ENCODE assay signal across 8 mouse cellular contexts in genomic region chr11:102946265-102946991, GRCm38 (mm10). TPM values are rescaled to one million over a fixed set of nuclear protein-coding genes. Genes with fewer than 3 reads are reported as not detected.
DNase-seq lines count a peak whose midpoint lies in the region; ATAC-seq and TF ChIP-seq lines count a peak whose summit lies in the region.

Gene C1ql1, minus strand, starts transcription at chr11:102946688.

- H3K9me3 ChIP-seq in hindbrain, embryonic 11.5 days (ENCODE audit: control insufficient read depth, low read length) = no peaks in the 10 kb centered on the region
- no peaks in the 10 kb centered on the region for H3K9me3 ChIP-seq in lung, embryonic 16.5 days (ENCODE audit: control insufficient read depth, low read length)

- TF ChIP-seq POLR2A in thymus, adult 2 months (IDR thresholded peaks at IDR 0.05; ENCODE audit: control insufficient read depth, extremely low read depth, insufficient read depth, low read length, poor library complexity) = no peak

- H3K27me3 ChIP-seq in hindbrain, embryonic 11.5 days (ENCODE audit: control insufficient read depth, insufficient read depth, low read length) = peaks cover 61% of the 10 kb centered on the region
- peaks cover 87% of the 10 kb centered on the region for H3K27me3 ChIP-seq in lung, embryonic 16.5 days (ENCODE audit: control insufficient read depth, insufficient read depth, low read depth, low read length)
- H3K27me3 ChIP-seq in thymus, adult 2 months (ENCODE audit: control insufficient read depth, insufficient read depth, low read length) = peaks cover 38% of the 10 kb centered on the region

- peak; percentile 96 for DNase-seq in Muller cell, postnatal 12 days (ENCODE audit: inconsistent ontology term)
- DNase-seq in cerebellum, adult 9-11 months = peak; percentile 34
- DNase-seq in forelimb bud, embryonic 11.5 days (ENCODE audit: low read depth, low spot score) = peak; percentile 85
- peak; percentile 93 for DNase-seq in hindbrain, embryonic 11.5 days (ENCODE audit: low spot score)
- peak; percentile 68 to 82 for DNase-seq in layer of hippocampus, postnatal 10 days (ENCODE audit: low spot score in 2 of 2)
- DNase-seq in ovary, adult 18-20 months (ENCODE audit: low spot score) = peak; percentile 83
- DNase-seq in thymus, adult 2 months = peak; percentile 78

- no peaks in the 10 kb centered on the region for H3K36me3 ChIP-seq in hindbrain, embryonic 11.5 days (ENCODE audit: control insufficient read depth, insufficient read depth, low read length)
- no peaks in the 10 kb centered on the region for H3K36me3 ChIP-seq in lung, embryonic 16.5 days (ENCODE audit: control insufficient read depth, insufficient read depth, low read length)
- H3K36me3 ChIP-seq in thymus, adult 2 months (ENCODE audit: control insufficient read depth, insufficient read depth, low read length) = no peaks in the 10 kb centered on the region

- TF ChIP-seq CTCF in thymus, adult 2 months (IDR thresholded peaks at IDR 0.05; ENCODE audit: borderline replicate concordance, control insufficient read depth, extremely low read depth, insufficient read depth, low read length, poor library complexity) = no peak

- WGBS in hindbrain, embryonic 11.5 days = under 1% methylated on average over 58 of the region's 87 CpGs
- WGBS in lung, embryonic 16.5 days = under 1% methylated on average over 73 of the region's 87 CpGs
- WGBS in thymus, adult 2 months = 7% methylated on average over 86 of the region's 87 CpGs

- peaks cover 17% of the 10 kb centered on the region for H3K4me1 ChIP-seq in hindbrain, embryonic 11.5 days (replicated peaks; ENCODE audit: control insufficient read depth, insufficient read depth, low read length)
- peaks cover 18% of the 10 kb centered on the region for H3K4me1 ChIP-seq in lung, embryonic 16.5 days (replicated peaks; ENCODE audit: control insufficient read depth, insufficient read depth, low read length)
- H3K4me1 ChIP-seq in thymus, adult 2 months (replicated peaks; ENCODE audit: control insufficient read depth, insufficient read depth, low read length) = peaks cover 9% of the 10 kb centered on the region

- H3K4me2 ChIP-seq in hindbrain, embryonic 11.5 days (replicated peaks; ENCODE audit: low read depth, low read length) = peak within 1 kb of the TSS; percentile 61
- peak within 1 kb of the TSS; percentile 71 for H3K4me2 ChIP-seq in lung, embryonic 16.5 days (ENCODE audit: low read depth, low read length)

- H3K4me3 ChIP-seq in hindbrain, embryonic 11.5 days (ENCODE audit: low read depth, low read length) = peak within 1 kb of the TSS; percentile 39
- peak within 1 kb of the TSS; percentile 44 for H3K4me3 ChIP-seq in lung, embryonic 16.5 days (ENCODE audit: low read length)
- H3K4me3 ChIP-seq in thymus, adult 2 months (ENCODE audit: control insufficient read depth, insufficient read depth, low read length) = peak within 1 kb of the TSS; percentile 17; the same call in 1 of the 2 replicates

- peak; percentile 81 for ATAC-seq in hindbrain, embryonic 11.5 days (ENCODE audit: low FRiP score)
- peak; percentile 98 for ATAC-seq in lung, embryonic 16.5 days (ENCODE audit: low read depth)

- peak within 1 kb of the TSS; percentile 39 for H3K27ac ChIP-seq in hindbrain, embryonic 11.5 days (ENCODE audit: low read depth, low read length)
- H3K27ac ChIP-seq in lung, embryonic 16.5 days (ENCODE audit: low read length) = no peak within 1 kb of the TSS
- H3K27ac ChIP-seq in thymus, adult 2 months (ENCODE audit: control insufficient read depth, insufficient read depth, low read length) = no peak within 1 kb of the TSS

- H3K9ac ChIP-seq in hindbrain, embryonic 11.5 days (ENCODE audit: low read depth, low read length) = peak within 1 kb of the TSS; percentile 52; the same call in 1 of the 2 replicates
- peak within 1 kb of the TSS; percentile 45 for H3K9ac ChIP-seq in lung, embryonic 16.5 days (ENCODE audit: low read length)

RNA-seq across cellular contexts. Expression of gene C1ql1, which starts in this region (rescaled TPM):
- polyA plus RNA-seq in hindbrain, embryonic 11.5 days (2014; fragmentation: Nextera tagmentation; extraction: Ambion mirVana) = 10.5 and 11.0 TPM in 2 replicates
- 10 to 100 TPM; 32.3 to 37.5 TPM for total RNA-seq in layer of hippocampus, postnatal 10 days (2021)
- 0.24 and 0.60 TPM in 2 replicates for polyA plus RNA-seq in lung, embryonic 16.5 days (2015; fragmentation: Nextera tagmentation; extraction: Ambion mirVana)
- polyA plus RNA-seq in thymus, adult 2 months (2012; rRNA removed) = 0.08 and 0.20 TPM in 2 replicates

Comparison
In these comparisons a context has a peak if more than half of its experiments do, and no peak if none do; other contexts are left out.
1. Peak in ATAC-seq, H3K4me3 ChIP-seq, H3K9ac ChIP-seq and H3K4me2 ChIP-seq in lung, embryonic 16.5 days; RNA of the gene not detected or under 1 TPM.
2. Peak in DNase-seq and H3K4me3 ChIP-seq in thymus, adult 2 months; RNA of the gene not detected or under 1 TPM.
3. DNase-seq: peak in every context shown above with its lines; median percentile 96 in Muller cell, postnatal 12 days; 93 in hindbrain, embryonic 11.5 days; 85 in forelimb bud, embryonic 11.5 days; 83 in ovary, adult 18-20 months; 78 in thymus, adult 2 months; 75 in layer of hippocampus, postnatal 10 days; 34 in cerebellum, adult 9-11 months.